Comparison of ENCODE assay signal across 21 mouse cellular contexts in the genomic region with DNA sequence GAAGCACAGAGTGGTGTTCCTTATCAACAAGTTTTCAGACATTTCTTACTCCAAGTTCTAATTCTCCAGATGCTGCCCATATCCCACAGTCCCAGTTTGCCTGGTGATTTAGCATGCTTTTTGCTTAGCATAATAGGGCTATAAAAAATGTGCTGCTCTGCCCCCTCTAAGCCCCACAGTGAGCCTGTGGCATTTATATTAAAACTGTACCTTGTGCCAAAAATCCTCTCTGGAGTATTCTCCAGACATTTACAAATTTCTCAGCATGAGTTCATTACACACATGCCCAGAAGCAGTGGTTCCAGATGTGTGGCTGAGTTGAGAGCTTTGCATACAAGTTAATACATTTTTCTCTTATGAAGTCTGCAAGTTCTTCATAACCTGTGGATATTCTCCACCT. TPM values are rescaled to one million over a fixed set of nuclear protein-coding genes. Genes with fewer than 3 reads are reported as not detected.
"Had no signal": no experiment of that assay in that cellular context is flagged by ENCODE, and none has a peak within 500 bp of the region (broad histone marks: within the 10 kb centered on the region; RNA-seq: fewer than 3 reads in every experiment).

No protein-coding gene starts in this region.

- H3K4me1 ChIP-seq: liver, embryonic 13.5 days; midbrain, embryonic 15.5 days; stomach, embryonic 15.5 days had no signal

- DNase-seq: kidney, adult 11 months; kidney, adult 9 months; liver; liver, embryonic 13.5 days; liver, postnatal 0 days; right cerebral cortex, postnatal 14 days; thymus, adult 2 months; thymus, postnatal 25 days had no signal

- H3K27ac ChIP-seq: kidney, postnatal 0 days; left cerebral cortex, adult 2 months; liver, embryonic 13.5 days; midbrain, embryonic 15.5 days; neural tube, embryonic 13.5 days; stomach, embryonic 15.5 days had no signal

- H3K4me3 ChIP-seq: left cerebral cortex, adult 2 months; liver, embryonic 13.5 days; midbrain, embryonic 15.5 days; neural tube, embryonic 13.5 days; stomach, embryonic 15.5 days had no signal

- H3K9me3 ChIP-seq: liver, embryonic 13.5 days; midbrain, embryonic 15.5 days; neural tube, embryonic 13.5 days; stomach, embryonic 15.5 days had no signal

- H3K4me2 ChIP-seq: liver, embryonic 13.5 days; midbrain, embryonic 15.5 days; neural tube, embryonic 13.5 days; stomach, embryonic 15.5 days had no signal

- H3K27me3 ChIP-seq: liver, embryonic 13.5 days; midbrain, embryonic 15.5 days; neural tube, embryonic 13.5 days; stomach, embryonic 15.5 days had no signal

- ATAC-seq: liver, postnatal 0 days; midbrain, embryonic 15.5 days had no signal

- H3K36me3 ChIP-seq: liver, embryonic 13.5 days; midbrain, embryonic 15.5 days; neural tube, embryonic 13.5 days; stomach, embryonic 15.5 days had no signal

- H3K9ac ChIP-seq: liver, embryonic 13.5 days; liver, postnatal 0 days; midbrain, embryonic 15.5 days; neural tube, embryonic 13.5 days; stomach, embryonic 15.5 days had no signal

RNA-seq across cellular contexts. Expression of a gene that starts 46.1 kb away (rescaled TPM):
- total RNA-seq: layer of hippocampus, adult 8-10 months; layer of hippocampus, postnatal 14 days; left cerebral cortex, adult 2 months; left cerebral cortex, postnatal 14 days; megakaryocyte-erythroid progenitor cell, adult 5-6 weeks had no signal
- polyA plus RNA-seq: kidney, postnatal 0 days; large intestine, adult 2 months; liver, embryonic 13.5 days; liver, postnatal 0 days; lung, embryonic 16.5 days; midbrain, embryonic 15.5 days; neural tube, embryonic 13.5 days; spleen, adult 2 months; stomach, embryonic 15.5 days; thymus, adult 2 months; urinary bladder, adult 2 months had no signal
